Mouse (Mus musculus) embryonic facial prominence, embryonic 10.5 days (tissue): ENCODE data around the gene Cox7a1. TPM values are rescaled to one million over a fixed set of nuclear protein-coding genes. Genes with fewer than 3 reads are reported as not detected.
"Not testable (repeated sequence)": the region's sequence is repeated elsewhere in the genome, so short reads cannot be mapped to it uniquely, and the experiment has no call there.

Experiments
- DNase-seq: peaks from one replicate; pipeline ENCODE4 v3.0.0-alpha.2; 2017; ENCODE audit warnings: low spot score
- H3K27ac ChIP-seq: fragments of 300-500 bp; sonication (generic); replicated peaks from 2 replicates; pipeline ENCODE4 v1.5.1; 2016; ENCODE audit warnings: mild to moderate bottlenecking
- H3K27me3 ChIP-seq: fragments of 300-500 bp; sonication (generic); replicated peaks from 2 replicates; pipeline ENCODE4 v1.6.1; 2016; ENCODE audit warnings: low read depth, mild to moderate bottlenecking; ENCODE audit not compliant: poor library complexity, severe bottlenecking
- H3K36me3 ChIP-seq: fragments of 300-500 bp; sonication (generic); replicated peaks from 2 replicates; pipeline ENCODE4 v1.6.1; 2016; ENCODE audit warnings: mild to moderate bottlenecking, moderate library complexity
- H3K4me1 ChIP-seq: fragments of 300-500 bp; sonication (generic); 2 replicates; pipeline ENCODE4 v1.6.1; 2016
- H3K4me3 ChIP-seq: fragments of 300-500 bp; sonication (generic); 2 replicates; pipeline ENCODE4 v1.5.1; 2016; ENCODE audit warnings: mild to moderate bottlenecking, moderate library complexity
- H3K9me3 ChIP-seq: fragments of 300-500 bp; sonication (generic); 2 replicates; pipeline ENCODE4 v1.6.1; 2016; ENCODE audit warnings: mild to moderate bottlenecking
- WGBS: fragments of 180-500 bp; shearing (Covaris S2); methylation state at CpG from one replicate; pipeline ENCODE4 v1.1.7; 2016; 5-methylcytosine and 5-hydroxymethylcytosine counted together
- polyA plus RNA-seq: library from polyadenylated mRNA; unstranded; fragments of >200 nt; fragmentation: Nextera tagmentation; extraction: Ambion mirVana; gene quantifications from 2 replicates; pipeline ENCODE4 v1.2.1, GENCODE M21; 2016

Gene Cox7a1
- polyA plus RNA-seq, 1 experiment from 2014 or later: 2.5 TPM

DNA sequence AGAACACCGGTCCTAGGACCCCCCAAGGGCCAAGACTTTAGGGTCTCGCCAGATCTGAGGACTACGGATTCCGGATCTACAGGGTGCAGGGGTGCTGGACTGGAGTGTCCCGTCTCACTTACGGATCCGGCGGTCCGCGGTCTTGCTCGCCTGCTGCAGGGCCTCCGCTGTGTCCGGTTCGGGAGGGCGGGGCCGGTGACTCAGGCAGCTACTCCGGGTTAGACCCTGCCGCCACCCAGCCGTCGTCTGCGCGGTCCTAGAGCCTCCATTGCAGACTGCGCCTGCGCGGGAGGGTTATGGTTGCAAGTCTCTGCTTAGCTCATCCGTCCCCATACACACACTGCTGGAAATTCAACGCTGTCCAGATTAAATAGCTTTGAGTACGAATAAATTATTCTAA, 10.9 kb downstream of the Cox7a1 start:
- H3K4me1 ChIP-seq: peaks cover 36% of the 10 kb centered on the region
- WGBS: under 1% methylated on average over 28 of the region's 28 CpGs

DNA sequence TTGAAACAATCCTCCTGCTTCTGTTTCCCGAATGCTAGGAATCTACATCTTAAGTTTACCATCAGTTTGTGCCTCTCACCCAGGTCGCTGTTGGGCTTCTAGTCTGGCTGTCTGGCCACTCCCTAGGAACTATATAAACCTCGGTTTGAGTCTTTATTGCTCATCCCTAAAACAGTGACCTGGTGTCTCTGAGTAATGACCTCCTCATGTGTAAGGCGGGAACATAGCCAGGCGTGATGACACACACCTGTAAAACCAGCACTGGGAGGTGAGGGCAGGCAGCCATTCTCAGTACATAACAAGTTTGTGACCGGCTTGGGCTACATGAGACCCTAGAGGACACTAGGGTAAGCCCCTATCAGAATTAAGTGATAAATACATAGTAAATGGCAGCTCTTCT, 11.5 kb downstream of the Cox7a1 start:
- no peak for DNase-seq
- H3K9me3 ChIP-seq: no peaks in the 10 kb centered on the region
- peaks cover 36% of the 10 kb centered on the region for H3K4me1 ChIP-seq
- H3K36me3 ChIP-seq: peaks cover 24% of the 10 kb centered on the region
- H3K27ac ChIP-seq: peak overlapping the region; percentile 85; the same call in 1 of the 2 replicates
- peak overlapping the region; percentile 71 for H3K4me3 ChIP-seq
- H3K27me3 ChIP-seq: no peaks in the 10 kb centered on the region
- 74% methylated on average over 6 of the region's 6 CpGs for WGBS

More for the DNA sequence above, 10.9 kb downstream of the Cox7a1 start:
- Histone ChIP-seq H3K27ac (peak overlapping the region; percentile 85), H3K9me3 (no peaks in the 10 kb centered on the region), H3K36me3 (peaks cover 30% of the 10 kb centered on the region), H3K4me3 (peak overlapping the region; percentile 71), H3K27me3 (no peaks in the 10 kb centered on the region)
- DNase-seq: peak; percentile 98

DNA sequence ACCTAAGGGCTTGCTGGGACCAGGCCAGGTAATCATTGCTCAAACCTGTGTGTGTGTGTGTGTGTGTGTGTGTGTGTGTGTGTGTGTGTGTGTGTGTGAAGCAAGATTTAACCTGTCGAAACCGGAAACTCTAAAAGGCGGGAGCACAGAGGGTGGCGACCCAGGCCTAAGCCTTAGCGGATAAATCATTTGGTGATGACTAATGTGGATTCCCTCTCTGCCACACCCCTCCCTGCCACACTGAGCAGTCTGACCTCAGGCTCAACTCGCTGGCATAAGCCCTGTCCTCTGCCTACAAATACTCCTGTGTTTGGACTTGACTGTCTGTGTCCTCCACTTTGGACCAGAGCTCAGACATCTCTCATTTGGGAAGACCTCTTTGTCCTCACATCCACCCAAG, 12.2 kb downstream of the Cox7a1 start:
- WGBS: 90% methylated on average over 6 of the region's 6 CpGs
- Histone ChIP-seq H3K27ac (no peak overlapping the region), H3K9me3 (no peaks in the 10 kb centered on the region), H3K36me3 (peaks cover 17% of the 10 kb centered on the region), H3K27me3 (no peaks in the 10 kb centered on the region), H3K4me1 (peaks cover 36% of the 10 kb centered on the region), H3K4me3 (no peak overlapping the region)
- no peak for DNase-seq

DNA sequence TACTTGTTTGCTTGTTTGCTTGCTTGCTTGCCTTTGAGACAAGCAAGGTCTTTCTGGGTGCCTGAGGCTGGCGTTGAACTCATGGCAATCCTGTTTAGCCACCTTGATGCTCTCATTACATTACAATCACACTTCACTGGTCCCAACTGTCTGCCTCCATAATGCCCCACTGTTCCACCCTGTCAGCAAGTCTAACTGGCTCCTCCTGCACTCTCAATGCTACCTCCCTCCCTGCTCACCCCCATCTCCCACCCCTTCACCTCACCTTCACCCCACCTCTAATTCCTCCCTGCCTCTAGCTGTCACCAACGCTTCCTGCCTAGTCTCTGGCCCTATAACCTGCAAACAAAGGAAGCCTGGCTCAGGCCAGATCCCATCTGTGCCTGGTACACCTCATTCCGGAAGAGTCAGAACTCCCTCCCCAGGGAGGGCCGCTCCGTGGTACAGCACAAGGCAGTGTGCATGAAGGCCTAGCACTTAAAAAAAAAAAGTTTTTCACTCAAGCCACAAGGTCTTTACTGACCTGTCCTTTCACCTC, 13.7 kb downstream of the Cox7a1 start:
- peak overlapping the region; percentile 57 for H3K27ac ChIP-seq
- no peaks in the 10 kb centered on the region for H3K9me3 ChIP-seq
- peak overlapping the region; percentile 11; the same call in 1 of the 2 replicates for H3K4me3 ChIP-seq
- H3K27me3 ChIP-seq: no peaks in the 10 kb centered on the region
- WGBS: 61% methylated on average over 5 of the region's 5 CpGs
- peaks cover 33% of the 10 kb centered on the region for H3K4me1 ChIP-seq
- no peak for DNase-seq
- H3K36me3 ChIP-seq: peaks cover 2% of the 10 kb centered on the region; the same call in 1 of the 2 replicates

DNA sequence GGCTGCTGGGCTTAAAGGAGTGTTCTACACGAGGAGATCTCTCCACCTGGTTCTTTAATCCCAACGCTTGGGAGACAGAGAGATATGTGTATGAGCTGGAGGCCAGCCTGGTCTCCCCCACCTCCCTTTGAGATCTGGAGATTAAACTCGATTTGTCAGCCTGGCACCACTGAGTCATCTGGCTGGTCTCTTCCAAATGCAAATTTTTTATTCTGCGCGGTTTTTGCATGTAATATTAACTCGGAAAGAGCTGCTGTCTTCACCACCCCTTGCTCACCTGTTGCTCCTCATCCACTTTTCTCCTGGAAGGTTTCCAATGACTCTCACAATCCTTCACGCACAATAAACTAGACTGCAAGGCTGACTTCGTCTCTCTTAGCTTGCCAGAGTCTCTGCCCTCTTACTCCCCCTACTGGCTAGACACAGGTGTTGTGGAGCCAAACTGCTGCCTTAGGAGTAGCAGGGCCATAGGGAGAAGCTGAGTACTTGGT, 14.6 kb downstream of the Cox7a1 start, which contains the start of gene Capns1:
Capns1 (minus strand) TSS at position 331 of the 491 bp plus-strand sequence.
- Histone ChIP-seq H3K9me3 (no peaks in the 10 kb centered on the region), H3K36me3 (no peaks in the 10 kb centered on the region), H3K4me3 (peak within 1 kb of the TSS; percentile 31), H3K27ac (peak within 1 kb of the TSS; percentile 57), H3K4me1 (peaks cover 24% of the 10 kb centered on the region), H3K27me3 (no peaks in the 10 kb centered on the region)
- WGBS: 9% methylated on average over 8 of the region's 8 CpGs
- DNase-seq: peak; percentile 73

DNA sequence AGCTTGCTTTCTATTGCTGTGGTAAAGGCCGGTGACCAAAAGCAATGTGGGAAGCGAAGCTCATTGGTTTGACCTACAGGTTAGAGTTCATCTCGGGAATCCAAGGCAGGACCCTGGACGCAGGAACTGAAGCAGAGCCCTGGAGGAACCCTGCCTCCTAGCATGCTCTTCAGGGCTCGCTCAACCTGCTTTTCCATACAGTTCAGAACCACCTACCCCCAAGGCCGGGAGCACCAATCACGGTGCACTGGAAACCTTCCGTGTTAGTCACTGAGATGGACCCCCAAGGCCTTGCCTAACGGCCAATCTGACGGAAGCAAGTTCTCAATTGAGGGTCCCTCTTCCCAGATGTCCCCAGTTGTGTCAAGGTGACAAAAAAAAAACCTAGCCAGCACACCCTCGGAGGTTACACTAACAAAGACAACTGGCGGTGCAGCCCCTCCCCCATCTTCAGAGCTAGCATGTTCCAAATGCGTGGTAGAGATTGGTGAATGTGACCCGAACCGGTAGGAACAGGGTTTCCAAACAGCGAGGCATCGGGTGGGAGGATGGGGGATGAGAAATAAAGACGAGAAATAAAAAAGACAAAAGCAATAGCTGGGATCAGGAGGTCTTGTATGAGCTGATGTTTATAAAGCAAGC, 15.7 kb downstream of the Cox7a1 start:
- Histone ChIP-seq H3K27ac (no peak overlapping the region), H3K27me3 (no peaks in the 10 kb centered on the region), H3K9me3 (no peaks in the 10 kb centered on the region), H3K4me1 (peaks cover 21% of the 10 kb centered on the region), H3K4me3 (no peak overlapping the region), H3K36me3 (no peaks in the 10 kb centered on the region)
- DNase-seq: no peak
- 81% methylated on average over 18 of the region's 18 CpGs for WGBS

DNA sequence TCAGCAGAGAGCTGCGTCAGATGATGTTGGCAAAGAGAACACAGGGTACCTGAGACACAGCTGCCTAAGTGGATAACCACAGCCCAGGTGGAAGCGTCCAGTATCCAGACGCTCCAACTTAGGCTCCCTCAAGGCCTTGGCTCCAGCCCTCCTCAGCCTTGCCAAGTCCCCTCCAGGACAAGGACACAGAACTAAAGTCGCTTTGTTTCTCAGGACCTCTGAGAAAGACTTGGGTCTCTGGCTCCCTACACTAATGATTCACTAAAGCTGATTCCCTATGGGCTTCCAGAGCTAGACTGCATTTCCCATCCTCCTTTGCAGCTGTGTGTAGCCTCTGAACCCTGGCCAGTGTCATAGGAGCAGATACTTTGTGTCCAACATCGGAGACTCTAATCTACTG, 16.3 kb downstream of the Cox7a1 start:
- DNase-seq: no peak
- Histone ChIP-seq H3K4me1 (peaks cover 18% of the 10 kb centered on the region), H3K27ac (no peak overlapping the region), H3K36me3 (no peaks in the 10 kb centered on the region), H3K9me3 (no peaks in the 10 kb centered on the region), H3K4me3 (no peak overlapping the region), H3K27me3 (no peaks in the 10 kb centered on the region)
- WGBS: 84% methylated on average over 5 of the region's 5 CpGs

DNA sequence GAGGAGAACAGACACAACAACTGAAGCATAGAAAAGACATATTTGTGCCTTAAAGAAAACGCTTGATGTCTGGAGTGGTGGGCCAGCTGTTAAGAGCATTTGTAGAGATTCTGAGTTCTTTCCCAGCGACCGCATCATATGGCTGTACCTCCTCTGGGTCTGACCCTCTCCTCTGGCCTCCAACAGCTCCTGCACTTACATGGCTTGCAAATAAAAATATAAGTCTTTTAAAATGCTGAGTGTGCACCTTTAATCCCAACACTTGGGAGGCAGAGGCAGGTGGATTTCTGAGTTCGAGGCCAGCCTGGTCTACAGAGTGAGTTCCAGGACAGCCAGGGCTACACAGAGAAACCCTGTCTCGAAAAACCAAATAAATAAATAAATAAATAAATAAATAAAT, 16.7 kb downstream of the Cox7a1 start:
- not testable (repeated sequence) for H3K4me3 ChIP-seq, H3K36me3 ChIP-seq, H3K27ac ChIP-seq, H3K27me3 ChIP-seq, DNase-seq, H3K9me3 ChIP-seq
- WGBS: 87% methylated on average over 5 of the region's 5 CpGs
- peaks cover 14% of the 10 kb centered on the region for H3K4me1 ChIP-seq

DNA sequence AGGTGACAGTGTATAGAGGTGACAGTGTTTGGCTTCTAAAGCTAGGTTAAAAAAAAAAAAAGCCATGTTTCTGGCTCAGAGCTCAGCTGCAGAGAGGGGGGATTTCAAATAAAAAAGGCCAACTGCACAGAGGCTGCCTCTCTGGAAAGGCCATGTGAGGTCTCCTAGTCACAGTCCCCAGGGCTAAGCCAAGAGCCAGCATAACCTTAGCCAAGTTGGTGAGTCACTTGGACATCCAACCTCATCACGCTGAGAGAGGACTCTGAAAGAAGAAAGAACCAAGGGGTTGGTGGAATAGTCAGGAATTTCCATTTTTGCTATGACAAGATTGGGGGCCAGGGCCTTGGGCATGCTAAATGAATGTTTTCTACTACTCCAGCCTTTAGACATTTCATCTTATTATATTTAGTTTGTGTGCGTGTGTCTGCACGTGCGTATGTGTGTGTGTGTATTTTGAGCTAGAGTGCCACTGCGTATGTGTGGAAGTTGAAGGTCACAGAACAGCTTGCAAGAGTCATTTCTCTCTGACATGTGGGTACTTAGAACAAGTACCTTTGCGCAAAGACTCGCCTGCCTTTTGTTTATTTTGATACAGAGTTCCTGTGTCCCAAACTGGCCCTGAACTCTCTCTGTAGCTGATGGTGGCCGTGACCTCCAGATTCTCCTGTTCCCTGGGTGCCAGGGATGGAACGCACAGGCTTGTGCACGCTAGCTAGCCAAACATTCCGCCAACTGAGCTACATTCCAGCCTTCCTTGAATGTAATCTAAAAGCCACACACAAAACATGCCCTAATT, 19.1 kb downstream of the Cox7a1 start:
- Histone ChIP-seq H3K4me1 (peaks cover 6% of the 10 kb centered on the region), H3K9me3 (no peaks in the 10 kb centered on the region), H3K36me3 (no peaks in the 10 kb centered on the region), H3K4me3 (no peak overlapping the region), H3K27me3 (no peaks in the 10 kb centered on the region), H3K27ac (no peak overlapping the region)
- DNase-seq: no peak
- WGBS: 76% methylated on average over 11 of the region's 11 CpGs

DNA sequence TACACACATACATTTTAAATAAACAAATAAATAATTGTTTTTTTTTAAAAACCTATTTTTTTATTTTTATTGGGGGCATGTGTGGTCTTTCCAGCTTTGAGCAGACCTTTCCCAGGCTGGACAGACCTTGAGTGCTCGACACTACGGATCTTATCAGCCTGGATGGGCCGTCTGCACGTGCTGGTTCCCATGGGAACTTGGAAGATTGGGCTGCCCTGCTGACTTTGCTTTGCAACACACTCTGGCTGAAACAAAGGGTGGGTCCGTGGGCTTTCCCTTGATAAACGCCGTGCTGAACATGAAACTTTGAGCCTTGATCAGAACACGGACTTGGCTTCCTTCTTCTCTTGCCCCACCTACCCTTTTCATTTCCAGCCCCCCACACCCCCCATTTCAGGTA, 20.4 kb downstream of the Cox7a1 start:
- Histone ChIP-seq H3K36me3 (no peaks in the 10 kb centered on the region), H3K27me3 (no peaks in the 10 kb centered on the region), H3K9me3 (no peaks in the 10 kb centered on the region), H3K4me1 (peaks cover 2% of the 10 kb centered on the region; the same call in 1 of the 2 replicates), H3K4me3 (no peak overlapping the region), H3K27ac (no peak overlapping the region)
- no peak for DNase-seq
- WGBS: 51% methylated on average over 8 of the region's 8 CpGs

DNA sequence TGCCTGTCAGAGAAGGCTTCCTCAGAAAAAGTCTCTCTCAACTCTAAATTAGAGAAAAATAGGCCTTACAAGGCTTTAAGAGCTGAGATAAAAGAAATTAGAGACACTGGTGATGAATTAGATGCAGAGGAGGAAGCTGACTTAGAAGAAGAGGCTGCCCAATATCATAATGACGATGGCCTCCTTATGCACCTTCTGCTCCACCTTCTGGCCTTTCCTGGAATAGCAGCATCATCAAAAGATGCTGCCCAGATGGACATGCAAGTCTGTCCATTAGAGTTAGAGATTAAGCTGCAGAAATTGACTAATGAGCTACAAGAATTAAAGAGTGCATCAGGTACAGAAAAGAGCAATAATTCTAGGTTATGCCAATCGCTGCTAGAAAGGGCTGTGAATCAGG, 21.4 kb downstream of the Cox7a1 start:
- Histone ChIP-seq H3K4me1 (no peaks in the 10 kb centered on the region), H3K9me3 (no peaks in the 10 kb centered on the region), H3K4me3 (no peak overlapping the region), H3K27ac (no peak overlapping the region), H3K27me3 (no peaks in the 10 kb centered on the region), H3K36me3 (no peaks in the 10 kb centered on the region)
- 5% methylated on average over 2 of the region's 2 CpGs for WGBS
- peak; percentile 57 for DNase-seq

DNA sequence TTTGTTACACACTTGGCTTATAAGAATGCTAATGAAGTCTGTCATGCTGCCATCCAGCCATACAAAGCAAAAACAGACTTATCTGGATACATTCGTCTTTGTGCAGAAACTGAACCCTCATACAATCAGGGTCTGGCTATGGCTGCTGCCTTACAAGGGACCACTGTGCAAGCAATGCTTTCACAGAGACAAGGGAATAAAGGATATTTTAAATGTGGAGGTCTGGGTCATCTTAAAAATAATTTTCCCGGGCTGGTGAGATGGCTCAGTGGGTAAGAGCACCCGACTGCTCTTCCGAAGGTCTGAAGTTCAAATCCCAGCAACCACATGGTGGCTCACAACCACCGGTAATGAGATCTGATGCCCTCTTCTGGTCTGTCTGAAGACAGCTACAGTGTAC, 22.4 kb downstream of the Cox7a1 start:
- H3K36me3 ChIP-seq, H3K4me3 ChIP-seq, H3K4me1 ChIP-seq, H3K27ac ChIP-seq, H3K9me3 ChIP-seq, DNase-seq, H3K27me3 ChIP-seq: not testable (repeated sequence)
- WGBS: 61% methylated on average over 5 of the region's 5 CpGs
